ENCODE assay signal across 8 mouse cellular contexts in genomic region chr7:130546421-130546790, GRCm38 (mm10). TPM values are rescaled to one million over a fixed set of nuclear protein-coding genes. Genes with fewer than 3 reads are reported as not detected.
DNase-seq lines count a peak whose midpoint lies in the region; ATAC-seq and TF ChIP-seq lines count a peak whose summit lies in the region.

No protein-coding gene starts in this region.

- no peak; the same call in 1 of the 2 replicates for ATAC-seq in embryonic facial prominence, embryonic 11.5 days (replicated peaks; ENCODE audit: insufficient number of reproducible peaks, low FRiP score, low TSS enrichment, low read depth)
- no peak for ATAC-seq in hindbrain, postnatal 0 days
- ATAC-seq in midbrain, embryonic 16.5 days, result no peak

- H3K9ac ChIP-seq in embryonic facial prominence, embryonic 11.5 days (replicated peaks; ENCODE audit: low read length), result peak overlapping the region; percentile 98
- peak overlapping the region; percentile 90 for H3K9ac ChIP-seq in hindbrain, postnatal 0 days (replicated peaks; ENCODE audit: low read length)
- H3K9ac ChIP-seq in midbrain, embryonic 16.5 days (ENCODE audit: low read depth, low read length), result peak overlapping the region; percentile 92

- peak overlapping the region; percentile 97 for H3K27ac ChIP-seq in left cerebral cortex, adult 2 months
- peak overlapping the region; percentile 98 for H3K27ac ChIP-seq in embryonic facial prominence, embryonic 11.5 days (replicated peaks; ENCODE audit: low read depth, low read length)
- peak overlapping the region; percentile 99 for H3K27ac ChIP-seq in hindbrain, postnatal 0 days
- peak overlapping the region; percentile 95 for H3K27ac ChIP-seq in midbrain, embryonic 16.5 days (ENCODE audit: low read length)

- 10% methylated on average over 7 of the region's 7 CpGs for WGBS in embryonic facial prominence, embryonic 11.5 days
- WGBS in hindbrain, postnatal 0 days, result 6% methylated on average over 7 of the region's 7 CpGs
- 7% methylated on average over 7 of the region's 7 CpGs for WGBS in midbrain, embryonic 16.5 days

- no peaks in the 10 kb centered on the region for H3K27me3 ChIP-seq in embryonic facial prominence, embryonic 11.5 days (ENCODE audit: control insufficient read depth, insufficient read depth, low read length)
- no peaks in the 10 kb centered on the region for H3K27me3 ChIP-seq in hindbrain, postnatal 0 days (ENCODE audit: insufficient read depth, low read length)
- no peaks in the 10 kb centered on the region for H3K27me3 ChIP-seq in midbrain, embryonic 16.5 days (ENCODE audit: control insufficient read depth, insufficient read depth, low read depth, low read length)

- no peaks in the 10 kb centered on the region; the same call in 1 of the 2 replicates for H3K4me1 ChIP-seq in embryonic facial prominence, embryonic 11.5 days (ENCODE audit: control insufficient read depth, insufficient read depth, low read length)
- H3K4me1 ChIP-seq in hindbrain, postnatal 0 days (ENCODE audit: insufficient read depth, low read length), result peaks cover 10% of the 10 kb centered on the region; the same call in 1 of the 2 replicates
- peaks cover 14% of the 10 kb centered on the region for H3K4me1 ChIP-seq in midbrain, embryonic 16.5 days (ENCODE audit: control insufficient read depth, insufficient read depth, low read length)

- intact Hi-C loops in left cerebral cortex, adult 2 months (cut with DNase I), result loop anchor here (2.0 to 5.0 kb wide), 6 partner anchors 28 to 216 kb away; no protein-coding TSS in a partner anchor
- intact Hi-C loops in left cerebral cortex, postnatal 14 days (cut with DNase I), result loop anchor here (10.0 kb wide), 1 partner anchor 368 kb away; no protein-coding TSS in a partner anchor

- peaks cover 9% of the 10 kb centered on the region for H3K36me3 ChIP-seq in embryonic facial prominence, embryonic 11.5 days (replicated peaks; ENCODE audit: control insufficient read depth, insufficient read depth, low read depth, low read length)
- H3K36me3 ChIP-seq in hindbrain, postnatal 0 days (ENCODE audit: insufficient read depth, low read length), result peaks cover 12% of the 10 kb centered on the region
- peaks cover 10% of the 10 kb centered on the region; the same call in 1 of the 2 replicates for H3K36me3 ChIP-seq in midbrain, embryonic 16.5 days (ENCODE audit: control insufficient read depth, insufficient read depth, low read length)

- TF ChIP-seq CTCF in left cerebral cortex, adult 2 months (IDR thresholded peaks at IDR 0.05), result no peak
- TF ChIP-seq CTCF in hindbrain, postnatal 0 days (IDR thresholded peaks at IDR 0.05; ENCODE audit: low read depth), result no peak

- DNase-seq in left cerebral cortex, adult 2 months (ENCODE audit: extremely low spot score in 1 of 2, low spot score in 2 of 2), result no peak
- DNase-seq in left cerebral cortex, adult 9 months (ENCODE audit: low spot score in 2 of 2), result no peak
- no peak for DNase-seq in embryonic facial prominence, embryonic 11.5 days (ENCODE audit: low spot score)
- DNase-seq in hindbrain, postnatal 0 days (ENCODE audit: low spot score), result no peak
- DNase-seq in left cerebral cortex, postnatal 14 days (ENCODE audit: low spot score in 2 of 2), result no peak
- DNase-seq in kidney, adult 9 months, result no peak
- no peak for DNase-seq in cerebellum, adult 18-20 months

- peak overlapping the region; percentile 72 for H3K4me2 ChIP-seq in embryonic facial prominence, embryonic 11.5 days (ENCODE audit: low read depth, low read length)
- H3K4me2 ChIP-seq in hindbrain, postnatal 0 days (ENCODE audit: low read depth, low read length), result peak overlapping the region; percentile 87
- peak overlapping the region; percentile 73 for H3K4me2 ChIP-seq in midbrain, embryonic 16.5 days (ENCODE audit: low read length)

- no peaks in the 10 kb centered on the region for H3K9me3 ChIP-seq in embryonic facial prominence, embryonic 11.5 days (replicated peaks; ENCODE audit: control insufficient read depth, low read length)
- no peaks in the 10 kb centered on the region for H3K9me3 ChIP-seq in hindbrain, postnatal 0 days (ENCODE audit: low read length)
- H3K9me3 ChIP-seq in midbrain, embryonic 16.5 days (replicated peaks; ENCODE audit: control insufficient read depth, low read length, poor library complexity, severe bottlenecking), result no peaks in the 10 kb centered on the region

- H3K4me3 ChIP-seq in left cerebral cortex, adult 2 months, result peak overlapping the region; percentile 85
- H3K4me3 ChIP-seq in embryonic facial prominence, embryonic 11.5 days (ENCODE audit: low read depth, low read length), result peak overlapping the region; percentile 84
- H3K4me3 ChIP-seq in hindbrain, postnatal 0 days (ENCODE audit: low read length), result peak overlapping the region; percentile 87
- peak overlapping the region; percentile 94 for H3K4me3 ChIP-seq in midbrain, embryonic 16.5 days (ENCODE audit: low read depth, low read length)

RNA-seq across cellular contexts. Expression of gene Ate1, which starts 26.2 kb away (rescaled TPM):
- 10 to 100 TPM; 63.8 to 64.7 TPM for total RNA-seq in left cerebral cortex, adult 2 months (2021)
- polyA plus RNA-seq in embryonic facial prominence, embryonic 11.5 days (2014; fragmentation: Nextera tagmentation; extraction: Ambion mirVana), result 43.1 and 46.1 TPM in 2 replicates
- 47.2 and 48.0 TPM in 2 replicates for total RNA-seq in hindbrain, postnatal 0 days (2014; rRNA removed)
- polyA plus RNA-seq in hindbrain, postnatal 0 days (2015; fragmentation: Nextera tagmentation; extraction: Ambion mirVana), result 116 and 119 TPM in 2 replicates
- 117 and 120 TPM in 2 replicates for polyA plus RNA-seq in midbrain, embryonic 16.5 days (2015; fragmentation: Nextera tagmentation; extraction: Ambion mirVana)
- 10 to 100 TPM; 52.2 to 54.0 TPM for total RNA-seq in left cerebral cortex, postnatal 14 days (2021)

RNA-seq across cellular contexts. Expression of gene Nsmce4a, which starts 26.5 kb away (rescaled TPM):
- total RNA-seq in left cerebral cortex, adult 2 months (2021), result 10 to 100 TPM; 33.6 to 40.3 TPM
- polyA plus RNA-seq in embryonic facial prominence, embryonic 11.5 days (2014; fragmentation: Nextera tagmentation; extraction: Ambion mirVana), result 249 and 271 TPM in 2 replicates
- total RNA-seq in hindbrain, postnatal 0 days (2014; rRNA removed), result 32.2 and 42.0 TPM in 2 replicates
- polyA plus RNA-seq in hindbrain, postnatal 0 days (2015; fragmentation: Nextera tagmentation; extraction: Ambion mirVana), result 82.3 and 91.3 TPM in 2 replicates
- 70.3 and 73.2 TPM in 2 replicates for polyA plus RNA-seq in midbrain, embryonic 16.5 days (2015; fragmentation: Nextera tagmentation; extraction: Ambion mirVana)
- total RNA-seq in left cerebral cortex, postnatal 14 days (2021), result 10 to 100 TPM; 28.0 to 31.0 TPM

RNA-seq across cellular contexts. Expression of gene Tacc2, which starts 30.8 kb away (rescaled TPM):
- 10 to 100 TPM; 65.9 to 67.6 TPM for total RNA-seq in left cerebral cortex, adult 2 months (2021)
- polyA plus RNA-seq in embryonic facial prominence, embryonic 11.5 days (2014; fragmentation: Nextera tagmentation; extraction: Ambion mirVana), result 39.6 and 39.9 TPM in 2 replicates
- total RNA-seq in hindbrain, postnatal 0 days (2014; rRNA removed), result 37.9 and 38.4 TPM in 2 replicates
- polyA plus RNA-seq in hindbrain, postnatal 0 days (2015; fragmentation: Nextera tagmentation; extraction: Ambion mirVana), result 46.0 and 51.8 TPM in 2 replicates
- 61.1 and 66.3 TPM in 2 replicates for polyA plus RNA-seq in midbrain, embryonic 16.5 days (2015; fragmentation: Nextera tagmentation; extraction: Ambion mirVana)
- total RNA-seq in left cerebral cortex, postnatal 14 days (2021), result 10 to 100 TPM; 68.9 to 70.3 TPM
